Mouse (Mus musculus): ENCODE results near the gene Sox13.
"Not testable (repeated sequence)": the region's sequence is repeated elsewhere in the genome, so short reads cannot be mapped to it uniquely, and the experiment has no call there.

Sox13 gene

GRCm38 (mm10) chr1:133366951-133367605 lies 57.1 kb downstream of the Sox13 start:
- DNase-seq: no peak

GRCm38 (mm10) chr1:133364890-133365289 lies 59.3 kb downstream of the Sox13 start:
- DNase-seq: no peak

GRCm38 (mm10) chr1:133364022-133364630 lies 60.1 kb downstream of the Sox13 start:
- no peak for DNase-seq

- DNase-seq: peak; percentile 34
These were observed 60.7 kb downstream of the Sox13 start, which contains the start of gene Etnk2 for GRCm38 (mm10) chr1:133363276-133364021. TSS of gene Etnk2 (plus strand) at chr1:133363572.

GRCm38 (mm10) chr1:133362103-133362502 lies 62.1 kb downstream of the Sox13 start:
- DNase-seq: no peak

- no peak for DNase-seq
These were observed 63.2 kb downstream of the Sox13 start for GRCm38 (mm10) chr1:133361006-133361405.

- DNase-seq: no peak
These were observed 67.8 kb downstream of the Sox13 start for GRCm38 (mm10) chr1:133356330-133356729.

GRCm38 (mm10) chr1:133355912-133356311 lies 68.3 kb downstream of the Sox13 start:
- no peak for DNase-seq

GRCm38 (mm10) chr1:133355469-133355868 lies 68.7 kb downstream of the Sox13 start:
- no peak for DNase-seq

GRCm38 (mm10) chr1:133353371-133353809 lies 70.8 kb downstream of the Sox13 start:
- peak; percentile 70 for DNase-seq

- DNase-seq: no peak
These were observed 72.4 kb downstream of the Sox13 start for GRCm38 (mm10) chr1:133351762-133352161.

GRCm38 (mm10) chr1:133350210-133350609 lies 74.0 kb downstream of the Sox13 start, which contains the start of gene Ren1:
TSS of gene Ren1 (plus strand) at chr1:133350510.
- DNase-seq: no peak

- DNase-seq: no peak
These were observed 76.3 kb downstream of the Sox13 start for GRCm38 (mm10) chr1:133347693-133348520.

GRCm38 (mm10) chr1:133347226-133347625 lies 77.0 kb downstream of the Sox13 start:
- DNase-seq: no peak

- DNase-seq: no peak
These were observed 77.6 kb downstream of the Sox13 start for GRCm38 (mm10) chr1:133346531-133346930.

- DNase-seq: no peak
These were observed 79.8 kb downstream of the Sox13 start for GRCm38 (mm10) chr1:133344357-133344756.

GRCm38 (mm10) chr1:133340403-133340802 lies 83.8 kb downstream of the Sox13 start:
- not testable (repeated sequence) for DNase-seq

GRCm38 (mm10) chr1:133333937-133334336 lies 90.2 kb downstream of the Sox13 start:
- DNase-seq: no peak

- no peak for DNase-seq
These were observed 91.3 kb downstream of the Sox13 start for GRCm38 (mm10) chr1:133332656-133333430.
